Mouse (Mus musculus): Measurements from ENCODE around the gene Unc13d.
"Not testable (repeated sequence)": the region's sequence is repeated elsewhere in the genome, so short reads cannot be mapped to it uniquely, and the experiment has no call there.

Unc13d gene

GRCm38 (mm10) chr11:116023074-116023770 is 54.5 kb downstream of the Unc13d start:
- DNase-seq (ENCODE audit: low spot score in 2 of 2) = not testable (repeated sequence)

- no peak for DNase-seq (ENCODE audit: low spot score in 2 of 2)
Observed at GRCm38 (mm10) chr11:116022256-116022780, 55.4 kb downstream of the Unc13d start.

GRCm38 (mm10) chr11:116021328-116022220 is 56.2 kb downstream of the Unc13d start:
- no peak for DNase-seq (ENCODE audit: low spot score in 2 of 2)

GRCm38 (mm10) chr11:116020519-116020922 is 57.2 kb downstream of the Unc13d start:
- no peak for DNase-seq (ENCODE audit: low spot score in 2 of 2)

- DNase-seq (ENCODE audit: low spot score in 2 of 2) = no peak
Observed at GRCm38 (mm10) chr11:116019976-116020411, 57.8 kb downstream of the Unc13d start.

- DNase-seq (ENCODE audit: low spot score in 2 of 2) = no peak
Observed at GRCm38 (mm10) chr11:116019360-116019791, 58.4 kb downstream of the Unc13d start.

GRCm38 (mm10) chr11:116018867-116019266 is 58.9 kb downstream of the Unc13d start:
- DNase-seq (ENCODE audit: low spot score in 2 of 2) = not testable (repeated sequence)

GRCm38 (mm10) chr11:116018106-116018505 is 59.7 kb downstream of the Unc13d start:
- DNase-seq (ENCODE audit: low spot score in 2 of 2) = peak in 1 of 2 experiments; percentile 38

GRCm38 (mm10) chr11:116014821-116015220 is 62.9 kb downstream of the Unc13d start:
- DNase-seq (ENCODE audit: low spot score in 2 of 2) = no peak

- peak; percentile 85 to 88 for DNase-seq (ENCODE audit: low spot score in 2 of 2)
Observed at GRCm38 (mm10) chr11:116012262-116012947, 65.4 kb downstream of the Unc13d start, which contains the start of gene Galk1. Gene Galk1, minus strand, starts transcription at chr11:116012719.

Measured in urinary bladder, postnatal 36 days (tissue).